Mouse (Mus musculus) midbrain, embryonic 16.5 days (tissue): ENCODE results near the gene Adgrf2. TPM values are rescaled to one million over a fixed set of nuclear protein-coding genes. Genes with fewer than 3 reads are reported as not detected.

Source experiments
- polyA plus RNA-seq: library from polyadenylated mRNA; unstranded; fragments of >200 nt; fragmentation: Nextera tagmentation; extraction: Ambion mirVana; gene quantifications from 2 replicates; pipeline ENCODE4 v1.2.1, GENCODE M21; 2015

Gene Adgrf2
- polyA plus RNA-seq, 1 experiment from 2014 or later: 0.19 TPM

Other genes starting within 250 kb of the Adgrf2 start
- gene Opn5, start 130.8 kb downstream of the Adgrf2 start, polyA plus RNA-seq: 0.32 and 0.36 TPM in 2 replicates
- 0.27 and 0.36 TPM in 2 replicates for gene Adgrf4, start 49.9 kb downstream of the Adgrf2 start, polyA plus RNA-seq
- gene Cd2ap, start 134.5 kb upstream of the Adgrf2 start, polyA plus RNA-seq: 6.5 and 8.3 TPM in 2 replicates